Mouse (Mus musculus): ENCODE results near the gene Defb47. TPM values are rescaled to one million over a fixed set of nuclear protein-coding genes. Genes with fewer than 3 reads are reported as not detected.

The Defb47 gene
- total and polyA plus RNA-seq, 2 experiments from 2014 or later = not detected

GRCm38 (mm10) chr14:63014667-63015066 lies 16.8 kb downstream of the Defb47 start:
- no peaks in the 10 kb centered on the region for H3K27me3 ChIP-seq (ENCODE audit: insufficient read depth, low read length)
- no peaks in the 10 kb centered on the region for H3K9me3 ChIP-seq (ENCODE audit: low read length)
- H3K4me2 ChIP-seq (ENCODE audit: low read depth, low read length) = no peak overlapping the region
- DNase-seq (ENCODE audit: low spot score) (no peak), ATAC-seq (no peak)
- no peak overlapping the region for H3K4me3 ChIP-seq (ENCODE audit: low read length)
- WGBS = 90% methylated on average over 4 of the region's 4 CpGs
- no peak overlapping the region for H3K9ac ChIP-seq (replicated peaks; ENCODE audit: low read length)
- no peaks in the 10 kb centered on the region for H3K4me1 ChIP-seq (ENCODE audit: insufficient read depth, low read length)
- no peaks in the 10 kb centered on the region for H3K36me3 ChIP-seq (ENCODE audit: insufficient read depth, low read length)
- no peak for TF ChIP-seq CTCF (IDR thresholded peaks at IDR 0.05; ENCODE audit: low read depth)
- no peak overlapping the region for H3K27ac ChIP-seq

- no peaks in the 10 kb centered on the region for H3K4me1 ChIP-seq (ENCODE audit: insufficient read depth, low read length)
- no peak overlapping the region for H3K4me3 ChIP-seq (ENCODE audit: low read length)
- DNase-seq (ENCODE audit: low spot score) (no peak), ATAC-seq (no peak)
- no peaks in the 10 kb centered on the region for H3K36me3 ChIP-seq (ENCODE audit: insufficient read depth, low read length)
- 61% methylated on average over 6 of the region's 6 CpGs for WGBS
- no peaks in the 10 kb centered on the region for H3K9me3 ChIP-seq (ENCODE audit: low read length)
- no peak for TF ChIP-seq CTCF (IDR thresholded peaks at IDR 0.05; ENCODE audit: low read depth)
- no peaks in the 10 kb centered on the region for H3K27me3 ChIP-seq (ENCODE audit: insufficient read depth, low read length)
- H3K27ac ChIP-seq = no peak overlapping the region
- no peak overlapping the region for H3K4me2 ChIP-seq (ENCODE audit: low read depth, low read length)
- H3K9ac ChIP-seq (replicated peaks; ENCODE audit: low read length) = no peak overlapping the region
These were observed 22.8 kb downstream of the Defb47 start for GRCm38 (mm10) chr14:63020524-63021156.

GRCm38 (mm10) chr14:63046691-63047090 lies 48.8 kb downstream of the Defb47 start, which contains the start of gene Defb42:
TSS of gene Defb42 (plus strand) at chr14:63046991.
- 87% methylated on average over 3 of the region's 3 CpGs for WGBS
- no peak for ATAC-seq
- no peak for TF ChIP-seq CTCF (IDR thresholded peaks at IDR 0.05; ENCODE audit: low read depth)

GRCm38 (mm10) chr14:63049910-63050370 lies 52.1 kb downstream of the Defb47 start, which contains the start of gene Defb30:
TSS of gene Defb30 (minus strand) at chr14:63049960.
- TF ChIP-seq CTCF (IDR thresholded peaks at IDR 0.05; ENCODE audit: low read depth) = no peak
- 50% methylated on average over 12 of the region's 14 CpGs for WGBS

More at GRCm38 (mm10) chr14:63046691-63047090, 48.8 kb downstream of the Defb47 start, which contains the start of gene Defb42:
- Histone ChIP-seq H3K27ac (no peak within 1 kb of the TSS), H3K4me1 (ENCODE audit: insufficient read depth, low read length) (no peaks in the 10 kb centered on the region), H3K36me3 (ENCODE audit: insufficient read depth, low read length) (no peaks in the 10 kb centered on the region), H3K4me2 (ENCODE audit: low read depth, low read length) (no peak within 1 kb of the TSS), H3K9ac (replicated peaks; ENCODE audit: low read length) (no peak within 1 kb of the TSS), H3K4me3 (ENCODE audit: low read length) (no peak within 1 kb of the TSS), H3K9me3 (ENCODE audit: low read length) (no peaks in the 10 kb centered on the region), H3K27me3 (ENCODE audit: insufficient read depth, low read length) (no peaks in the 10 kb centered on the region)
- no peak for DNase-seq (ENCODE audit: low spot score)

More at GRCm38 (mm10) chr14:63049910-63050370, 52.1 kb downstream of the Defb47 start, which contains the start of gene Defb30:
- Histone ChIP-seq H3K4me1 (ENCODE audit: insufficient read depth, low read length) (no peaks in the 10 kb centered on the region), H3K36me3 (ENCODE audit: insufficient read depth, low read length) (no peaks in the 10 kb centered on the region), H3K27ac (no peak within 1 kb of the TSS), H3K9me3 (ENCODE audit: low read length) (no peaks in the 10 kb centered on the region), H3K9ac (replicated peaks; ENCODE audit: low read length) (no peak within 1 kb of the TSS), H3K4me2 (ENCODE audit: low read depth, low read length) (no peak within 1 kb of the TSS), H3K4me3 (ENCODE audit: low read length) (no peak within 1 kb of the TSS), H3K27me3 (ENCODE audit: insufficient read depth, low read length) (no peaks in the 10 kb centered on the region)
- no peak for ATAC-seq
- DNase-seq (ENCODE audit: low spot score) = no peak

Other genes with a start within 250 kb of the Defb47 start
- 26.3 and 31.7 TPM in 2 replicates for gene Ints6, start 236.9 kb upstream of the Defb47 start, total RNA-seq (2014; rRNA removed)
- gene Ints6, start 236.9 kb upstream of the Defb47 start, polyA plus RNA-seq (2015; fragmentation: Nextera tagmentation; extraction: Ambion mirVana) = 7.5 and 9.9 TPM in 2 replicates
- gene Wdfy2, start 160.4 kb upstream of the Defb47 start, total RNA-seq (2014; rRNA removed) = 16.9 and 20.6 TPM in 2 replicates
- gene Wdfy2, start 160.4 kb upstream of the Defb47 start, polyA plus RNA-seq (2015; fragmentation: Nextera tagmentation; extraction: Ambion mirVana) = 4.5 and 4.6 TPM in 2 replicates
- not detected in 2 replicates for gene Defb48, start 13.6 kb upstream of the Defb47 start, total RNA-seq (2014; rRNA removed)
- gene Defb48, start 13.6 kb upstream of the Defb47 start, polyA plus RNA-seq (2015; fragmentation: Nextera tagmentation; extraction: Ambion mirVana) = not detected in 2 replicates
- gene Defb43, start 13.7 kb downstream of the Defb47 start, total RNA-seq (2014; rRNA removed) = not detected in 2 replicates
- gene Defb43, start 13.7 kb downstream of the Defb47 start, polyA plus RNA-seq (2015; fragmentation: Nextera tagmentation; extraction: Ambion mirVana) = not detected in 2 replicates
- 0.21 TPM in 1 of 2 replicates, not detected in the other for gene Defb42, start 48.9 kb downstream of the Defb47 start, total RNA-seq (2014; rRNA removed)
- 0.95 and 2.0 TPM in 2 replicates for gene Defb42, start 48.9 kb downstream of the Defb47 start, polyA plus RNA-seq (2015; fragmentation: Nextera tagmentation; extraction: Ambion mirVana)
- gene Defb30, start 51.9 kb downstream of the Defb47 start, total RNA-seq (2014; rRNA removed) = not detected in 2 replicates
- gene Defb30, start 51.9 kb downstream of the Defb47 start, polyA plus RNA-seq (2015; fragmentation: Nextera tagmentation; extraction: Ambion mirVana) = not detected in 2 replicates

Measured in hindbrain, postnatal 0 days (tissue).